Mouse (Mus musculus) embryo, embryonic 9.5 days (tissue): ENCODE results near the gene Otx2.
A peak's percentile ranks its signal among the peaks of the same experiment; 100 is the strongest.

Experiments
- DNase-seq: peaks from one replicate; pipeline ENCODE4 v3.0.0-alpha.2; 2017; ENCODE audit errors: extremely low spot score

The Otx2 gene

GRCm38 (mm10) chr14:48669541-48670257, 3.9 kb downstream of the Otx2 start:
- peak; percentile 42 for DNase-seq

GRCm38 (mm10) chr14:48668761-48669303, 4.8 kb downstream of the Otx2 start:
- DNase-seq: peak; percentile 54

DNA sequence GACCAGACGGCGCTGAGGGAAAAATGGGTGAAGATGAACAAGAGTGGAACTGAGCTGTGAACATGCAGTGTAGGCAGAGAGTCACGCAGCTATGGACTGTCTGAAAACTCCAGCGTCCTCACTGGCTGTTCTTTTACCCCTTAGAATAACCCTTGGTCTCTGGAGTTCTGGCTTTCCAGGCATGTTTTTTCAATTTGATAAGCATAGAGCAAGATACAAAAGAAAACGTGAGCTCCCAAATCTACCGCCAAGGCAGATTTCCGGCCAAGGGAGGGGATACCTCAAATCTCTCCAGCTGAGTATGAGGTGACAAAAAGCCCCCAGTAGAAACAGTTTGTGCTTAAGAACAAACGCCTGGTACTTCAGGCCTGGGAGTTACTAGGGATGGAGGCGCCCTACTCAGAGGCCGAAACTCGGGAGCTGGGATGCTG, 5.6 kb downstream of the Otx2 start:
- DNase-seq: peak; percentile 51

GRCm38 (mm10) chr14:48667396-48667795, 6.2 kb downstream of the Otx2 start:
- peak; percentile 62 for DNase-seq

DNA sequence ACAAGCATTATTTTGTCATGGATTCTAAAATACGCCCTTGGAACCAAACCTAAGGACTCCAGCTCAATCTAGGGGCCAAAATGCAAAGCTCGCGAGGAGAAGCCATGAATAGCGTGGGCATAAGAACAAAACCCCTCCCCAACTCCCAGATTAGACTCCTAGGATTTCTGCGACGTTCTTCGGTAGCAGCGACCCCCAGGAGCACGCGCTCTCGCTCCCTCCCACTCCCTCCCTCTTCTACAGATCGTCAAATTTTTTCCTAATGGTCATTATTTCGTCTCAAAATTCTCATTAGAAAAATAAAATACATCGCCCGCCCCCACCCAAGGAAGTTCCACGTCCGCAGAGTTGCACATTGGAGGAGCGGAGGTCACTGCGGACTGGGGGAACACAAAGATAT, 6.8 kb downstream of the Otx2 start:
- DNase-seq: no peak

DNA sequence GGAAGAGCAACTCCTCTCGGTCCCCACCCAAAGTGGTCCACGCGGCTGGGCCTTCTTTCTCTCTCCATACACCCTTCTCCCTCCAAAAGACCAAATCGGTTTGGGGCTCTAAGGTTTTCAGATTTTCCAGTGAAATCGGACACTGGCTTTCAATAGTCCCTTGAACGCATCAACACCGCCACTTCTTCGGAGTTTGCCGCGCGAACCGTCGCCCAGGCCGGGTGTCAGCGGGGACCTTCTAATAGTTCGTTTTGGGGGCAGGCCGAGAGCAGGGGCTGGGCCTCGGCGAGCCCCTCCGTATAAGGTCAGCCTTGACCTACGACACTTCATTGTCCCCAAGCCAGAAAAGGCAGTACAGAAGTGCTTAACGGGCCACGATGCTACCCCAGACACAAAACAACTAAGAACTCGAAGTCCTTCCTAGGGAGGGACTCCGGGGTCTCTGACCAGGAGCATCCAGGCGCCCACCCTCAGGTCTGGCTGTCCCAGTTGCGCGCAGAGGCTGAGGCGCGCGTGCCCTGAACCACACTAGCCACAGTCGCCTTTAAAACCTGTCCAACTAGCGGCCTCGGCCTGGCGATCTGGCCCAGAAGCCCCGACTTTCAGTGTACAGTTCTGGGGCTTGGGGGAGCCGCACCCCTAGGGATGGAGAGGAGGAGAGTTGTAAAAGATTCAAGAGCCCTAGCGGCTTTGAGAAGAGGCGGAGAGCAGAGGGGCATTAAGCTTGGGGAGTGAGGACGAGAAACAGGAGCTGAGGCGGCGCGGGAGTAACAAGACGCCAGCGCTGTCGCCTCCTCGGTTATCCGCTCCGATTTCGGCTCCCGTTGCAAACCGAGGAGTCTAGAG, 7.6 kb downstream of the Otx2 start:
- peak; percentile 70 for DNase-seq

DNA sequence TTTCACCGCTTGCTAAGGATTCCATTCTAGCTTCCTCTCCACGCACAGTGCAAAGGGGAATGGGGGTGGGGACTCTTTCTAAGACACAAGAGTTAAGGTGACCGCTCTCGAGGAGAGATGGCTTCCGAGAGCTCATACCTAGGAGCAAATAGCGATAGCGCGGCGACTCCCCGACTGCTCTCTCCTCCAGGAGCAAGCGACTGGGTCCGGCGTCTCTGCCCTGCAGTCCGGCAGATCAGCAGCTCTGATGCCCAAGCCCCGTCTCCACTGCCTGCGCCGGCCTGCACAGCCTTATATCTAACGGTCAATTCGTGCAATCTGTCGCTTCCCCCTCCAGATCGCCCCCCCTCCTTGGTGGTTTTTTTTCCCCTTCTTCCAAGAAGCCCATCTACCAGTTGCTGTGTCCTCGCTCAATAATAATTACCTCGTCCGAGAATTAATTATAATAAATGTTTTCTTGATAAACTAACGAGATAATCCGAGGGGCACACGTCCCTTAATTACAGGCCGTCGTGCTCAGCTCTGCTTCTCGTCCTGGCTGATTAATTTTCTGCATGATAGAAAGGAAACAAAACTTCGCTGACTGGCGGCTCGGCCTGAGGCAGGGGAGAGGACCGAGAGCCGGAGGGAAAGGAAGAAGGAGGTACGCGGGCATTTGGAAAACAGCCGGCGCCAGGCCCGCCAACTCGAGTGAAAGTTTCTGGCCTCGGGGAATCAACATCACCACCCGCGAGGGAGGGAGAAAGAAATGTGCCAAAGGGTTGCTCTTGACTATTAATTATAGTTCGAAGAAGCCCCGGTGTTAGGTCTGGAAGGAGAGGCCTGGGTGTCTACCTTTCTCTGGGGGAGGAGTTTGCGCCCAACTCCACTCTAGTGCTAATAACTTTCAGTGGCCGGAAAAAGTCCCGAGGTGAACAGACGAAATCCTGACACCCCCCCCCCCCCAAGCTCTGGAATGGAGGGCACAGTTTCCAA, 8.5 kb downstream of the Otx2 start:
- peak; percentile 77 for DNase-seq

DNA sequence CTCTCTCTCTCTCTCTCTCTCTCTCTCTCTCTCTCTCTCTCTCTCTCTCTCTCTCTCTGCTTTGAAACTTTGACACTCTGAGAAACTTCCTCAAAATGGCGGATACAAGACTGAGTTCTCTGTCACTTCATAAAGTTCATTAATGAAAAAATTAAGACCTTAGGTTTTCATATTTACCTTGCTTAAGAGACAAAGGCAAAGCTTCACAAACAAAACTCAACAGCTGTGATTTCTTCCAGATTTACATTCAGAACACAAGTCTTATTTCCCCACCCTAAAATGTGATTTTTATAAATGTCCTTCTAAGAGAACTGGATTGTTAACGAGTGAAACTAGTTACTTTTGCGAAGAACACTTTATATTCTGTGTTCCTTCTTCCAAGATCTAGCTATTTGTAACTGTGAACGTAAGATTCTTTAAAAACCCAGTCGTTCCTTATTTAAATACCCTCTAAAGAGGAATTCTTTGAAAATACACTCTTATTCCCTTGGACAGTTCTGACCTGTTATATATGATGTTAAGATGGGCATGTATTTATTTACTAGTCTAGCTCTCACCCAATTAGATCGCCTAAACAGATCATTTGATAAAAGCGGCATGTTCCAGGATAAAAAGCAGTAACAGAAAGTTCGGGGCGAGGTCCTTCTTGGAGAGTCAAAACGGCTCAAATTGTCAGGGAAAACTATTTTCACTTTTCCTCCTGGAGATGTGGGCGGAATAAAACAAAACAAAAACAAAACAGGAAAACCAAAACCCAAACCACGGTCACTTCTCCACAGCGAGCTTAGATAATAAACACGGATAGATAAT, 9.4 kb downstream of the Otx2 start:
- peak; percentile 25 for DNase-seq

GRCm38 (mm10) chr14:48663531-48663930, 10.1 kb downstream of the Otx2 start:
- DNase-seq: peak; percentile 46

- DNase-seq: peak; percentile 33
Measured at GRCm38 (mm10) chr14:48662568-48663236, 10.9 kb downstream of the Otx2 start.

GRCm38 (mm10) chr14:48661646-48662567, 11.7 kb downstream of the Otx2 start:
- DNase-seq: peak; percentile 53

DNA sequence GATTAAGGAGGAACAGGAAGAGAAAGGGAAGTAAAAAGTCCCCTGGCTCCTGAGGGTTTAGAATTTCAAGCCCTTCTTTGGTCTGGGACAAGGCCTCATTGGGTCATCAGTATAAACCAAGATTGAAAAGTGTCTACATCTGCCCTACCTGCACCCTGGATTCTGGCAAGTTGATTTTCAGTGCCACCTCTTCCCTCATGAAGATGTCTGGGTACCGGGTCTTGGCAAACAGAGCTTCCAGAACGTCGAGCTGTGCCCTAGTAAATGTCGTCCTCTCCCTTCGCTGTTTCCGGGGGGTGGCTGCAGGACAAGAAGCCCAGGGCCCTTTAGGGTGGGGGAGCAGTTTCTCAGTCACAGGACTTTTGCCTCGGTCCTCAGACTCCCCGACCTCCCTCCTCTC, 12.5 kb downstream of the Otx2 start:
- peak; percentile 12 for DNase-seq

- no peak for DNase-seq
Measured at GRCm38 (mm10) chr14:48660593-48660992, 13.0 kb downstream of the Otx2 start.

DNA sequence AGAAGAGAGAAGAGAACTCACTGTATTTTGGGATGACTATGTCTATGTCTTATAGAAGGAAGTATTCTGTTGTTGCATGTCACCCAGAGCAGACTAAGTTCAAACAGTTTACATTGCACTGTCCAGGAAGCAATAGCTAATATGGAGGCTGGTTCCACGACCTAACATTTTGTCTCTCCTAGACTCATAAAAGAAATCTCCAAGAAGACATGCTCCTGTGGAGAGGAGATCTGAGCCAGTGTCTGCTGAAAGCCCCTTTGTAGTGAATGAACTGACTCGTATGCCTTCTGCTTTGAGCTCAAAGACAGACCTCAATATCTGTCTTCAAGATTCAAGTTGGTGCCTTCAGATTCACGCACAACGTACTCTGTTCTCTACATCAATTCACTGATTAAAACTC, 14.0 kb downstream of the Otx2 start:
- DNase-seq: no peak

GRCm38 (mm10) chr14:48657241-48657640, 16.4 kb downstream of the Otx2 start:
- DNase-seq: no peak

- peak; percentile 12 for DNase-seq
Measured at GRCm38 (mm10) chr14:48656711-48657110, 16.9 kb downstream of the Otx2 start.

GRCm38 (mm10) chr14:48655792-48656550, 17.6 kb downstream of the Otx2 start:
- peak; percentile 43 for DNase-seq
